Mouse (Mus musculus) spleen, adult 10 weeks (tissue): Measurements from ENCODE around the gene Carns1. TPM values are rescaled to one million over a fixed set of nuclear protein-coding genes. Genes with fewer than 3 reads are reported as not detected.

Experiments
- polyA plus RNA-seq: library from polyadenylated mRNA; stranded (reverse); fragments of 350-450 nt; fragmentation: Illumina TruSeq; extraction: RNeasy Lipid Tissue Mini Kit (QIAGEN cat#74804); gene quantifications from one replicate; pipeline ENCODE4 v1.2.3, GENCODE M21; 2015; ENCODE audit warnings: low replicate concordance; ENCODE audit not compliant: insufficient read depth

Gene Carns1
- 35.2 TPM for polyA plus RNA-seq

GRCm38 (mm10) chr19:4175368-4175947, at the start of gene Carns1:
Carns1 (minus strand) TSS chr19:4175479.

GRCm38 (mm10) chr19:4214071-4214770, 38.9 kb upstream of the Carns1 start, which contains the start of the genes Clcf1 and AC109138.7:
Clcf1 (plus strand) TSS chr19:4214238.
AC109138.7 (plus strand) TSS chr19:4214357.

GRCm38 (mm10) chr19:4201291-4201909, 26.1 kb upstream of the Carns1 start, which contains the start of gene Rad9a:
Rad9a (minus strand) TSS chr19:4201662.

GRCm38 (mm10) chr19:4191528-4192250, 16.4 kb upstream of the Carns1 start, which contains the start of gene Ppp1ca:
Ppp1ca (plus strand) TSS chr19:4192065.

GRCm38 (mm10) chr19:4190831-4191334, 15.6 kb upstream of the Carns1 start, which contains the start of gene Tbc1d10c:
Tbc1d10c (minus strand) TSS chr19:4191284.

GRCm38 (mm10) chr19:4162646-4163542, 12.4 kb downstream of the Carns1 start, which contains the start of gene Rps6kb2:
Rps6kb2 (minus strand) TSS chr19:4163354.

GRCm38 (mm10) chr19:4153232-4153654, 22.0 kb downstream of the Carns1 start, which contains the start of gene Ptprcap:
Ptprcap (plus strand) TSS chr19:4153604.

GRCm38 (mm10) chr19:4148491-4148806, 26.8 kb downstream of the Carns1 start, which contains the start of gene Coro1b:
Coro1b (plus strand) TSS chr19:4148619.

GRCm38 (mm10) chr19:4143759-4144268, 31.5 kb downstream of the Carns1 start, which contains the start of gene Cabp4:
Cabp4 (minus strand) TSS chr19:4144033.

GRCm38 (mm10) chr19:4139446-4139845, 35.8 kb downstream of the Carns1 start, which contains the start of gene Gpr152:
Gpr152 (plus strand) TSS chr19:4139787.

GRCm38 (mm10) chr19:4125741-4126696, 49.3 kb downstream of the Carns1 start, which contains the start of gene Aip:
Aip (minus strand) TSS chr19:4125858.

Other genes starting within 250 kb of the Carns1 start
- 10.8 TPM for gene Aldh3b1, start 245.7 kb downstream of the Carns1 start, polyA plus RNA-seq
- 210 TPM for gene Unc93b1, start 240.3 kb downstream of the Carns1 start, polyA plus RNA-seq
- gene Aldh3b3, start 216.8 kb downstream of the Carns1 start, polyA plus RNA-seq = not detected
- not detected for gene Aldh3b2, start 203.2 kb downstream of the Carns1 start, polyA plus RNA-seq
- gene Acy3, start 188.9 kb downstream of the Carns1 start, polyA plus RNA-seq = 2.4 TPM
- not detected for gene Tbx10, start 182.7 kb downstream of the Carns1 start, polyA plus RNA-seq
- 4.0 TPM for gene Nudt8, start 174.9 kb downstream of the Carns1 start, polyA plus RNA-seq
- gene Gm49405, start 174.9 kb downstream of the Carns1 start, polyA plus RNA-seq = 3.0 TPM
- gene Doc2g, start 172.2 kb downstream of the Carns1 start, polyA plus RNA-seq = 3.4 TPM
- gene Ndufv1, start 162.7 kb downstream of the Carns1 start, polyA plus RNA-seq = 41.0 TPM
- 108 TPM for gene Gstp1, start 137.5 kb downstream of the Carns1 start, polyA plus RNA-seq
- 5.3 TPM for gene Gstp2, start 129.5 kb downstream of the Carns1 start, polyA plus RNA-seq
- gene Gstp3, start 115.9 kb downstream of the Carns1 start, polyA plus RNA-seq = 9.2 TPM
- gene Cabp2, start 93.9 kb downstream of the Carns1 start, polyA plus RNA-seq = not detected
- 46.1 TPM for gene Cdk2ap2, start 78.3 kb downstream of the Carns1 start, polyA plus RNA-seq
- gene Pitpnm1, start 75.5 kb downstream of the Carns1 start, polyA plus RNA-seq = 39.9 TPM
- 28.1 TPM for gene Aip, start 49.6 kb downstream of the Carns1 start, polyA plus RNA-seq
- gene Gpr152, start 35.7 kb downstream of the Carns1 start, polyA plus RNA-seq = 0.10 TPM
- gene Cabp4, start 31.4 kb downstream of the Carns1 start, polyA plus RNA-seq = 6.4 TPM
- gene Coro1b, start 26.9 kb downstream of the Carns1 start, polyA plus RNA-seq = 285 TPM
- gene Ptprcap, start 21.9 kb downstream of the Carns1 start, polyA plus RNA-seq = 73.4 TPM
- 27.8 TPM for gene Rps6kb2, start 12.1 kb downstream of the Carns1 start, polyA plus RNA-seq
- 187 TPM for gene Tbc1d10c, start 15.8 kb upstream of the Carns1 start, polyA plus RNA-seq
- 364 TPM for gene Ppp1ca, start 16.6 kb upstream of the Carns1 start, polyA plus RNA-seq
- gene Rad9a, start 26.2 kb upstream of the Carns1 start, polyA plus RNA-seq = 41.7 TPM
- gene Clcf1, start 38.8 kb upstream of the Carns1 start, polyA plus RNA-seq = 57.2 TPM
- not detected for gene AC109138.7, start 38.9 kb upstream of the Carns1 start, polyA plus RNA-seq
- gene Pold4, start 56.4 kb upstream of the Carns1 start, polyA plus RNA-seq = 91.3 TPM
- 18.0 TPM for gene Ssh3, start 93.7 kb upstream of the Carns1 start, polyA plus RNA-seq
- gene Ankrd13d, start 107.7 kb upstream of the Carns1 start, polyA plus RNA-seq = 3.6 TPM
- 285 TPM for gene Grk2, start 130.7 kb upstream of the Carns1 start, polyA plus RNA-seq
- 145 TPM for gene Kdm2a, start 222.8 kb upstream of the Carns1 start, polyA plus RNA-seq